9 mouse cellular contexts compared by ENCODE assay signal in the genomic region with DNA sequence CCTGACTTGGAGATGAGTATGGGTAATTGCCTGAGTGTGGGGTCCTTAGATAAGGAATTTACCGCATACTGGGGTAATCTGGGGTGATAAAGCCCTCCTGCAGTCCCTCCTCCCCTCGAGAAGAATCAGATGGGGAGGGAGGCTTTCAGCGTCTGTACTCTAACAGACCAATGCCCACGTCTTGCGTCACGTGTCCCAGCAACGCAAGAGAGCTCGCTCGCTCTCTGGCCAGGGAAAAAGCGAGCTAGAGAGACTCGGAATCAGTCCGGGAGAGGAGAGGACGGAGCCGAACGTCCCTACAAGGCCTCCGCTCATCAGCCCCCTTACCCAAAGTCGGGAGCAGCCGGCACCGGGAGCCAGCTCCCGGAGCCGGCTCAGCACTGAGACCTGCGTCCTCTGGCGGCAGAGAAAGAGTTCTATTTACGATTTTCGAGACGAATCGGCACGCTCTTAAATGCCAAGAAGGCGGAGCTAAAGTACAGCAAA. TPM values are rescaled to one million over a fixed set of nuclear protein-coding genes. Genes with fewer than 3 reads are reported as not detected.
DNase-seq lines count a peak whose midpoint lies in the region; TF ChIP-seq lines count a peak whose summit lies in the region.
"Had no signal": no experiment of that assay in that cellular context is flagged by ENCODE, and none has a peak within 500 bp of the region (broad histone marks: within the 10 kb centered on the region; RNA-seq: fewer than 3 reads in every experiment).

No protein-coding gene starts in this region.

- no peak for TF ChIP-seq POLR2A in liver, adult 2 months (IDR thresholded peaks at IDR 0.05; ENCODE audit: extremely low read depth, insufficient read depth, low read length)

- no peak overlapping the region for H3K9ac ChIP-seq in liver, adult 2 months (ENCODE audit: low read depth, low read length)

- DNase-seq in left cerebral cortex, postnatal 14 days (ENCODE audit: low spot score in 2 of 2): peak; percentile 43 to 47
- no peak for DNase-seq in left cerebral cortex, postnatal 25 days (ENCODE audit: low spot score in 2 of 2)
- DNase-seq in embryo, embryonic 10.5 days (ENCODE audit: low spot score): peak; percentile 73
- peak; percentile 38 to 61 for DNase-seq in heart, postnatal 10 days
- DNase-seq in liver, adult 2 months (ENCODE audit: extremely low read depth, low read depth, low spot score): no peak
- peak; percentile 57 for DNase-seq in naive thymus-derived CD4-positive, alpha-beta T cell, adult 2 months (ENCODE audit: low read depth)
- no peak for DNase-seq in frontal cortex, postnatal 25 days (ENCODE audit: low spot score in 2 of 2)
- no peak for DNase-seq in adrenal gland, adult 8-10 months

- TF ChIP-seq CTCF in liver, adult 2 months (IDR thresholded peaks at IDR 0.05; ENCODE audit: low read depth, low read length): 0 out of 2 replicates have a peak, but pooled peaks have one; percentile 13

- WGBS in liver, adult 2 months: 59% methylated on average over 29 of the region's 29 CpGs

- no peaks in the 10 kb centered on the region for H3K79me2 ChIP-seq in liver, adult 2 months (ENCODE audit: control insufficient read depth, insufficient read depth, low read length)

- H3K27me3 ChIP-seq in liver, adult 2 months (ENCODE audit: control insufficient read depth, insufficient read depth, low read length): peaks cover 9% of the 10 kb centered on the region

- H3K4me1 ChIP-seq in liver, adult 2 months (ENCODE audit: control insufficient read depth, insufficient read depth, low read length): no peaks in the 10 kb centered on the region

- no peaks in the 10 kb centered on the region for H3K36me3 ChIP-seq in liver, adult 2 months (ENCODE audit: control insufficient read depth, insufficient read depth, low read length)

- intact Hi-C loops in left cerebral cortex, postnatal 14 days (cut with DNase I): loop anchor here (1.0 to 10.0 kb wide), 2 partner anchors 716 to 1112 kb away; no protein-coding TSS in a partner anchor
- intact Hi-C loops in left cerebral cortex, postnatal 25 days (cut with DNase I): loop anchor here (2.0 to 5.0 kb wide), 2 partner anchors 220 to 710 kb away; a partner anchor contains a TSS
- intact Hi-C loops in heart, postnatal 10 days (cut with DNase I): loop anchor here (5.0 kb wide), 3 partner anchors 220 to 710 kb away; a partner anchor contains a TSS

- H3K4me3 ChIP-seq in liver, adult 2 months (ENCODE audit: insufficient read depth, low read depth, low read length): no peak overlapping the region

- no peak overlapping the region for H3K27ac ChIP-seq in liver, adult 2 months (replicated peaks; ENCODE audit: insufficient read depth, low read depth, low read length)
- H3K27ac ChIP-seq: macrophage had no signal

RNA-seq across cellular contexts. Expression of a gene that starts 13.0 kb away (rescaled TPM):
- total RNA-seq in left cerebral cortex, postnatal 14 days (2021): 1,000 to 10,000 TPM; 1,818 to 2,021 TPM
- 1,000 to 10,000 TPM; 1,712 to 1,744 TPM for total RNA-seq in left cerebral cortex, postnatal 25 days (2021)
- 1,000 to 10,000 TPM; 1,834 to 2,103 TPM for total RNA-seq in heart, postnatal 10 days (2021)
- total RNA-seq in liver, adult 2 months (2014; rRNA removed): 201 and 240 TPM in 2 replicates
- polyA plus RNA-seq in liver, adult 2 months (2012; rRNA removed): 412 and 417 TPM in 2 replicates
- total RNA-seq in adrenal gland, adult 8-10 months (2022): 1,000 to 10,000 TPM; 2,052 to 2,625 (median 2,313) TPM

RNA-seq across cellular contexts. Expression of a gene that starts 49.4 kb away (rescaled TPM):
- 1 to 10 TPM; 2.3 to 2.7 TPM for total RNA-seq in left cerebral cortex, postnatal 14 days (2021)
- 1 to 10 TPM; 2.2 to 3.0 TPM for total RNA-seq in left cerebral cortex, postnatal 25 days (2021)
- 1 to 10 TPM; 2.4 to 2.8 TPM for total RNA-seq in heart, postnatal 10 days (2021)
- not detected in 2 replicates for total RNA-seq in liver, adult 2 months (2014; rRNA removed)
- 0.10 and 0.31 TPM in 2 replicates for polyA plus RNA-seq in liver, adult 2 months (2012; rRNA removed)
- total RNA-seq in adrenal gland, adult 8-10 months (2022): 1 to 10 TPM; 1.6 to 2.7 (median 2.3) TPM

Comparison
In these comparisons a context has a peak if more than half of its experiments do, and no peak if none do; other contexts are left out.
1. DNase-seq: peak in left cerebral cortex, postnatal 14 days (2 of 2), embryo, embryonic 10.5 days (single experiment), heart, postnatal 10 days (2 of 2) and naive thymus-derived CD4-positive, alpha-beta T cell, adult 2 months (single experiment); none in left cerebral cortex, postnatal 25 days (0 of 2), liver, adult 2 months (single experiment), frontal cortex, postnatal 25 days (0 of 2) and adrenal gland, adult 8-10 months (single experiment).